In genomic region chr9:42672982-42673381, GRCm38 (mm10) we compare ENCODE assay signal across 12 mouse cellular contexts.
DNase-seq lines count a peak whose midpoint lies in the region; ATAC-seq and TF ChIP-seq lines count a peak whose summit lies in the region.
"Had no signal": no experiment of that assay in that cellular context is flagged by ENCODE, and none has a peak within 500 bp of the region (broad histone marks: within the 10 kb centered on the region; RNA-seq: fewer than 3 reads in every experiment).

No protein-coding gene starts in this region.

- peak; percentile 69 for ATAC-seq in kidney, embryonic 15.5 days (replicated peaks; ENCODE audit: low FRiP score)
- no peak for ATAC-seq in embryonic facial prominence, embryonic 13.5 days (ENCODE audit: insufficient number of reproducible peaks, insufficient read depth, low FRiP score, low TSS enrichment, low read depth)
- ATAC-seq in intestine, postnatal 0 days: peak; percentile 60
- peak; percentile 51; the same call in 1 of the 2 replicates for ATAC-seq in midbrain, embryonic 13.5 days
- ATAC-seq: CD4-positive, CD25-positive, alpha-beta regulatory T cell, adult 4 months had no signal

- no peak overlapping the region for H3K4me3 ChIP-seq in kidney, embryonic 15.5 days (replicated peaks)
- H3K4me3 ChIP-seq in embryonic facial prominence, embryonic 13.5 days: no peak overlapping the region
- no peak overlapping the region for H3K4me3 ChIP-seq in intestine, postnatal 0 days (ENCODE audit: low read depth, low read length)
- H3K4me3 ChIP-seq in midbrain, embryonic 13.5 days (replicated peaks): no peak overlapping the region
- H3K4me3 ChIP-seq: heart, embryonic 15.5 days had no signal

- 30% methylated on average over 8 of the region's 8 CpGs for WGBS in kidney, embryonic 15.5 days
- WGBS in embryonic facial prominence, embryonic 13.5 days: 68% methylated on average over 8 of the region's 8 CpGs
- 31% methylated on average over 8 of the region's 8 CpGs for WGBS in intestine, postnatal 0 days
- WGBS in midbrain, embryonic 13.5 days: 68% methylated on average over 8 of the region's 8 CpGs

- DNase-seq in kidney, adult 18-20 months: no peak
- no peak for DNase-seq in MN1 (ENCODE audit: low spot score)
- DNase-seq in cerebellum, postnatal 4 days (ENCODE audit: low spot score in 2 of 2): no peak
- no peak for DNase-seq in heart, adult 18-20 months
- DNase-seq: cerebellum, postnatal 25 days; gastrocnemius, postnatal 10 days had no signal

- H3K4me1 ChIP-seq in kidney, embryonic 15.5 days: peaks cover 34% of the 10 kb centered on the region
- H3K4me1 ChIP-seq in embryonic facial prominence, embryonic 13.5 days: peaks cover 18% of the 10 kb centered on the region
- 0 out of 2 replicates have a peak, but pooled peaks cover 4% of the 10 kb centered on the region for H3K4me1 ChIP-seq in intestine, postnatal 0 days (replicated peaks; ENCODE audit: control insufficient read depth, insufficient read depth, low read length)
- peaks cover 42% of the 10 kb centered on the region for H3K4me1 ChIP-seq in midbrain, embryonic 13.5 days (replicated peaks)
- H3K4me1 ChIP-seq: heart, embryonic 15.5 days had no signal

- H3K36me3 ChIP-seq in kidney, embryonic 15.5 days: no peaks in the 10 kb centered on the region
- no peaks in the 10 kb centered on the region for H3K36me3 ChIP-seq in embryonic facial prominence, embryonic 13.5 days
- H3K36me3 ChIP-seq in intestine, postnatal 0 days (ENCODE audit: control insufficient read depth, insufficient read depth): no peaks in the 10 kb centered on the region
- H3K36me3 ChIP-seq in midbrain, embryonic 13.5 days: no peaks in the 10 kb centered on the region
- H3K36me3 ChIP-seq: heart, embryonic 15.5 days had no signal

- no peaks in the 10 kb centered on the region for H3K9me3 ChIP-seq in kidney, embryonic 15.5 days (replicated peaks)
- H3K9me3 ChIP-seq in embryonic facial prominence, embryonic 13.5 days: no peaks in the 10 kb centered on the region
- no peaks in the 10 kb centered on the region for H3K9me3 ChIP-seq in intestine, postnatal 0 days (ENCODE audit: control insufficient read depth)
- no peaks in the 10 kb centered on the region for H3K9me3 ChIP-seq in midbrain, embryonic 13.5 days
- H3K9me3 ChIP-seq: heart, embryonic 15.5 days had no signal

- TF ChIP-seq CTCF in intestine, postnatal 0 days (IDR thresholded peaks at IDR 0.05; ENCODE audit: low read depth): no peak

- H3K4me2 ChIP-seq in kidney, embryonic 15.5 days: 0 out of 2 replicates have a peak overlapping the region, but pooled peaks have one; percentile 26
- H3K4me2 ChIP-seq in embryonic facial prominence, embryonic 13.5 days: no peak overlapping the region
- H3K4me2 ChIP-seq in intestine, postnatal 0 days (replicated peaks; ENCODE audit: low read depth): peak overlapping the region; percentile 54
- H3K4me2 ChIP-seq in midbrain, embryonic 13.5 days (replicated peaks): no peak overlapping the region
- H3K4me2 ChIP-seq: heart, embryonic 15.5 days had no signal

- H3K27ac ChIP-seq in kidney, embryonic 15.5 days: peak overlapping the region; percentile 96
- no peak overlapping the region for H3K27ac ChIP-seq in embryonic facial prominence, embryonic 13.5 days
- H3K27ac ChIP-seq in intestine, postnatal 0 days (ENCODE audit: low read depth, low read length): peak overlapping the region; percentile 79
- H3K27ac ChIP-seq in midbrain, embryonic 13.5 days: peak overlapping the region; percentile 55
- H3K27ac ChIP-seq: heart, embryonic 15.5 days had no signal

- no peaks in the 10 kb centered on the region for H3K27me3 ChIP-seq in kidney, embryonic 15.5 days
- no peaks in the 10 kb centered on the region for H3K27me3 ChIP-seq in embryonic facial prominence, embryonic 13.5 days
- no peaks in the 10 kb centered on the region for H3K27me3 ChIP-seq in intestine, postnatal 0 days (replicated peaks; ENCODE audit: control insufficient read depth, insufficient read depth, low read length)
- no peaks in the 10 kb centered on the region for H3K27me3 ChIP-seq in midbrain, embryonic 13.5 days

- H3K9ac ChIP-seq in kidney, embryonic 15.5 days: 0 out of 2 replicates have a peak overlapping the region, but pooled peaks have one; percentile 16
- 0 out of 2 replicates have a peak overlapping the region, but pooled peaks have one; percentile 16 for H3K9ac ChIP-seq in embryonic facial prominence, embryonic 13.5 days
- no peak overlapping the region for H3K9ac ChIP-seq in intestine, postnatal 0 days (ENCODE audit: low read depth, low read length)
- H3K9ac ChIP-seq in midbrain, embryonic 13.5 days (replicated peaks): 0 out of 2 replicates have a peak overlapping the region, but pooled peaks have one; percentile 10
- H3K9ac ChIP-seq: heart, embryonic 15.5 days had no signal

Comparison
In these comparisons a context has a peak if more than half of its experiments do, and no peak if none do; other contexts are left out.
1. H3K4me2 ChIP-seq: peak in kidney, embryonic 15.5 days (single experiment) and intestine, postnatal 0 days (single experiment); none in embryonic facial prominence, embryonic 13.5 days (single experiment) and midbrain, embryonic 13.5 days (single experiment).